Mouse (Mus musculus): ENCODE data around the gene Clcn2. TPM values are rescaled to one million over a fixed set of nuclear protein-coding genes. Genes with fewer than 3 reads are reported as not detected.
"Not testable (repeated sequence)": the region's sequence is repeated elsewhere in the genome, so short reads cannot be mapped to it uniquely, and the experiment has no call there.

Clcn2 gene
- polyA plus RNA-seq, 1 experiment from 2014 or later, result 16.0 TPM

GRCm38 (mm10) chr16:20676702-20677101 is 40.8 kb downstream of the Clcn2 start:
- peaks cover 29% of the 10 kb centered on the region for H3K4me1 ChIP-seq
- 55% methylated on average over 4 of the region's 4 CpGs for WGBS
- no peak overlapping the region for H3K9ac ChIP-seq
- no peak overlapping the region for H3K4me3 ChIP-seq (replicated peaks)
- no peaks in the 10 kb centered on the region for H3K9me3 ChIP-seq (replicated peaks)
- ATAC-seq (ENCODE audit: insufficient number of reproducible peaks, low FRiP score, low TSS enrichment, low read depth), result no peak
- H3K27ac ChIP-seq (replicated peaks), result no peak overlapping the region
- H3K36me3 ChIP-seq, result peaks cover 67% of the 10 kb centered on the region
- H3K27me3 ChIP-seq, result no peaks in the 10 kb centered on the region
- no peak overlapping the region for H3K4me2 ChIP-seq (replicated peaks)

DNA sequence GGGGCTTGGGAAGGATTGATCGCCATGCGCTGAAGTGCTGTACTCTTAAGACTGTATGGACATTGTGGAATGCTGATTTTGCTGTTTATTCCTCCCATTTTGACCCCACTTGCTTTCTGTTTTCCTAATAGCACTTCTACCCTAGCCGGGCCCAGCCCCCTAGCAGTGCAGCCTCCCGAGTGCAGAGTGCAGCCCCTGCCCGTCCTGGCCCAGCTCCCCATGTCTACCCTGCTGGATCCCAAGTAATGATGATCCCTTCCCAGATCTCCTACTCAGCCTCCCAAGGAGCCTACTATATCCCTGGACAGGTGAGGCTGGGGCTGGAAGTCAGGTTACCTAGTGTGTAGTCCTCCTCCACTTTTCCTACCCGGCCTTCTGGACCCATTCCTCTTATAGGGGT is 42.3 kb downstream of the Clcn2 start:
- Histone ChIP-seq H3K4me2 (replicated peaks) (no peak overlapping the region), H3K4me3 (replicated peaks) (0 out of 2 replicates have a peak overlapping the region, but pooled peaks have one; percentile 69), H3K27me3 (no peaks in the 10 kb centered on the region), H3K36me3 (peaks cover 52% of the 10 kb centered on the region), H3K9ac (no peak overlapping the region), H3K4me1 (peaks cover 29% of the 10 kb centered on the region), H3K9me3 (replicated peaks) (no peaks in the 10 kb centered on the region), H3K27ac (replicated peaks) (no peak overlapping the region)
- no peak for ATAC-seq (ENCODE audit: insufficient number of reproducible peaks, low FRiP score, low TSS enrichment, low read depth)
- WGBS, result 94% methylated on average over 6 of the region's 6 CpGs

- peak overlapping the region; percentile 91 for H3K27ac ChIP-seq (replicated peaks)
- no peak for ATAC-seq (ENCODE audit: insufficient number of reproducible peaks, low FRiP score, low TSS enrichment, low read depth)
- H3K4me1 ChIP-seq, result peaks cover 29% of the 10 kb centered on the region
- H3K4me2 ChIP-seq (replicated peaks), result peak overlapping the region; percentile 95
- WGBS, result 4% methylated on average over 14 of the region's 14 CpGs
- H3K27me3 ChIP-seq, result no peaks in the 10 kb centered on the region
- peaks cover 39% of the 10 kb centered on the region for H3K36me3 ChIP-seq
- H3K4me3 ChIP-seq (replicated peaks), result peak overlapping the region; percentile 69
- H3K9me3 ChIP-seq (replicated peaks), result no peaks in the 10 kb centered on the region
- H3K9ac ChIP-seq, result peak overlapping the region; percentile 75
Measured at GRCm38 (mm10) chr16:20673706-20674303, 43.7 kb downstream of the Clcn2 start.

- Histone ChIP-seq H3K27me3 (no peaks in the 10 kb centered on the region), H3K4me1 (peaks cover 29% of the 10 kb centered on the region), H3K4me3 (replicated peaks) (peak overlapping the region; percentile 69), H3K36me3 (peaks cover 33% of the 10 kb centered on the region), H3K27ac (replicated peaks) (peak overlapping the region; percentile 91), H3K9ac (peak overlapping the region; percentile 75), H3K9me3 (replicated peaks) (no peaks in the 10 kb centered on the region), H3K4me2 (replicated peaks) (peak overlapping the region; percentile 95)
- peak; percentile 79; the same call in 1 of the 2 replicates for ATAC-seq (ENCODE audit: insufficient number of reproducible peaks, low FRiP score, low TSS enrichment, low read depth)
- under 1% methylated on average over 59 of the region's 78 CpGs for WGBS
Measured at GRCm38 (mm10) chr16:20672965-20673705, 44.4 kb downstream of the Clcn2 start.

- ATAC-seq (ENCODE audit: insufficient number of reproducible peaks, low FRiP score, low TSS enrichment, low read depth), result peak; percentile 96
- Histone ChIP-seq H3K4me1 (peaks cover 26% of the 10 kb centered on the region), H3K9me3 (replicated peaks) (no peaks in the 10 kb centered on the region), H3K27me3 (no peaks in the 10 kb centered on the region), H3K4me2 (replicated peaks) (peak overlapping the region; percentile 95), H3K27ac (replicated peaks) (peak overlapping the region; percentile 91), H3K36me3 (peaks cover 26% of the 10 kb centered on the region), H3K4me3 (replicated peaks) (peak overlapping the region; percentile 69), H3K9ac (peak overlapping the region; percentile 75)
- under 1% methylated on average over 38 of the region's 38 CpGs for WGBS
Measured at GRCm38 (mm10) chr16:20672500-20672902, 45.0 kb downstream of the Clcn2 start.

DNA sequence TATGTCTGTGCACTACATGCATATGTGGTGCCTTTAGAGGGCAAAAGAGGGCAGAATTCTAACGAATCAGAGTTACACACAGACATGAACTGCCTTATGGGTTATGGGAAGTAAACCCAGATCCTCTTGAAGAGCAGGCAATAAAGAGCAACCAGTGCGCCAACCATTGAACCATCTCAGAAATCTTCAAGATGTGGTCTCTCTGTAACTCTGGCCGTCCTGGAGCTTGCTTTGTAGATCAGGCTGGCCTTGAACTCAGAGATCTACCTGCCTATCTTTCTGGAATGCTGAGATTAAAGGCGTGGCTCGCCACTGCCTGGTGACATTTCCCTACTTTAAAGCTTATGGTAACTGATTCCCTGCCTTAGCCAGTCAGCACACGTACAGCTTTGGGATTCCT is 45.7 kb downstream of the Clcn2 start:
- Histone ChIP-seq H3K4me1 (peaks cover 22% of the 10 kb centered on the region), H3K36me3 (peaks cover 21% of the 10 kb centered on the region), H3K9me3 (replicated peaks) (no peaks in the 10 kb centered on the region), H3K9ac (no peak overlapping the region), H3K27ac (replicated peaks) (0 out of 2 replicates have a peak overlapping the region, but pooled peaks have one; percentile 52), H3K27me3 (no peaks in the 10 kb centered on the region), H3K4me3 (replicated peaks) (peak overlapping the region; percentile 69), H3K4me2 (replicated peaks) (peak overlapping the region; percentile 95)
- ATAC-seq (ENCODE audit: insufficient number of reproducible peaks, low FRiP score, low TSS enrichment, low read depth), result no peak
- 22% methylated on average over 6 of the region's 6 CpGs for WGBS

- ATAC-seq (ENCODE audit: insufficient number of reproducible peaks, low FRiP score, low TSS enrichment, low read depth), result no peak
- Histone ChIP-seq H3K36me3 (peaks cover 10% of the 10 kb centered on the region), H3K4me3 (replicated peaks) (no peak overlapping the region), H3K27ac (replicated peaks) (no peak overlapping the region), H3K9me3 (replicated peaks) (no peaks in the 10 kb centered on the region), H3K27me3 (no peaks in the 10 kb centered on the region), H3K4me2 (replicated peaks) (no peak overlapping the region), H3K4me1 (peaks cover 21% of the 10 kb centered on the region), H3K9ac (no peak overlapping the region)
- WGBS, result 84% methylated on average over 3 of the region's 3 CpGs
Measured at GRCm38 (mm10) chr16:20670291-20670690, 47.3 kb downstream of the Clcn2 start.

GRCm38 (mm10) chr16:20668013-20668412 is 49.5 kb downstream of the Clcn2 start, which contains the start of gene Eif4g1:
TSS of gene Eif4g1 (plus strand) at chr16:20668313.
- not testable (repeated sequence) for H3K9ac ChIP-seq; H3K4me3 ChIP-seq (replicated peaks); H3K4me2 ChIP-seq (replicated peaks); H3K27me3 ChIP-seq; H3K27ac ChIP-seq (replicated peaks); H3K9me3 ChIP-seq (replicated peaks); H3K4me1 ChIP-seq; ATAC-seq (ENCODE audit: insufficient number of reproducible peaks, low FRiP score, low TSS enrichment, low read depth)
- WGBS, result 98% methylated on average over 5 of the region's 6 CpGs
- peaks cover 14% of the 10 kb centered on the region for H3K36me3 ChIP-seq

GRCm38 (mm10) chr16:20657661-20658060 is 59.9 kb downstream of the Clcn2 start:
- WGBS, result 96% methylated on average over 4 of the region's 4 CpGs
- no peak for ATAC-seq (ENCODE audit: insufficient number of reproducible peaks, low FRiP score, low TSS enrichment, low read depth)
- Histone ChIP-seq H3K36me3 (peaks cover 82% of the 10 kb centered on the region), H3K4me3 (replicated peaks) (no peak overlapping the region), H3K4me1 (peaks cover 7% of the 10 kb centered on the region), H3K27ac (replicated peaks) (no peak overlapping the region), H3K9ac (no peak overlapping the region), H3K4me2 (replicated peaks) (no peak overlapping the region), H3K27me3 (no peaks in the 10 kb centered on the region), H3K9me3 (replicated peaks) (no peaks in the 10 kb centered on the region)

GRCm38 (mm10) chr16:20653315-20653714 is 64.2 kb downstream of the Clcn2 start:
- Histone ChIP-seq H3K4me1 (peaks cover 14% of the 10 kb centered on the region), H3K4me3 (replicated peaks) (no peak overlapping the region), H3K27me3 (no peaks in the 10 kb centered on the region), H3K9me3 (replicated peaks) (no peaks in the 10 kb centered on the region), H3K27ac (replicated peaks) (no peak overlapping the region), H3K9ac (no peak overlapping the region), H3K36me3 (peaks cover 40% of the 10 kb centered on the region), H3K4me2 (replicated peaks) (no peak overlapping the region)
- WGBS, result 57% methylated on average over 2 of the region's 2 CpGs
- ATAC-seq (ENCODE audit: insufficient number of reproducible peaks, low FRiP score, low TSS enrichment, low read depth), result no peak

All from embryonic facial prominence, embryonic 15.5 days (tissue).